Mouse (Mus musculus) embryonic facial prominence, embryonic 14.5 days (tissue): Measurements from ENCODE around the gene Clic6. TPM values are rescaled to one million over a fixed set of nuclear protein-coding genes. Genes with fewer than 3 reads are reported as not detected.
A peak's percentile ranks its signal among the peaks of the same experiment; 100 is the strongest.
"Not testable (repeated sequence)": the region's sequence is repeated elsewhere in the genome, so short reads cannot be mapped to it uniquely, and the experiment has no call there.

Source experiments
- ATAC-seq: fragments of 200-750 bp; cut with Nextera tagmentation; 2 replicates; pipeline ENCODE4 v1.8.0; 2017; ENCODE audit warnings: low read depth, moderate number of reproducible peaks, moderate TSS enrichment
- DNase-seq: peaks from one replicate; pipeline ENCODE4 v3.0.0-alpha.2; 2015; ENCODE audit warnings: low spot score
- H3K27ac ChIP-seq: fragments of 300-500 bp; sonication (generic); replicated peaks from 2 replicates; pipeline ENCODE4 v1.5.1; 2014; ENCODE audit warnings: low read depth, mild to moderate bottlenecking, low read length, moderate library complexity
- H3K27me3 ChIP-seq: fragments of 300-500 bp; sonication (generic); replicated peaks from 2 replicates; pipeline ENCODE4 v1.6.1; 2014; ENCODE audit warnings: low read length; ENCODE audit not compliant: control insufficient read depth, insufficient read depth
- H3K36me3 ChIP-seq: fragments of 300-500 bp; sonication (generic); 2 replicates; pipeline ENCODE4 v1.6.1; 2014; ENCODE audit warnings: low read length, mixed read lengths; ENCODE audit not compliant: control insufficient read depth, insufficient read depth
- H3K4me1 ChIP-seq: fragments of 300-500 bp; sonication (generic); 2 replicates; pipeline ENCODE4 v1.6.1; 2014; ENCODE audit warnings: antibody characterized with exemption, low read length; ENCODE audit not compliant: control insufficient read depth, insufficient read depth
- H3K4me2 ChIP-seq: fragments of 300-500 bp; sonication (generic); 2 replicates; pipeline ENCODE4 v1.6.1; 2014; ENCODE audit warnings: low read depth, mild to moderate bottlenecking, low read length, moderate library complexity, mixed read lengths
- H3K4me3 ChIP-seq: fragments of 300-500 bp; sonication (generic); 2 replicates; pipeline ENCODE4 v1.5.1; 2014; ENCODE audit warnings: low read depth, mild to moderate bottlenecking, low read length
- H3K9ac ChIP-seq: fragments of 300-500 bp; sonication (generic); 2 replicates; pipeline ENCODE4 v1.6.1; 2014; ENCODE audit warnings: low read depth, mild to moderate bottlenecking, low read length, moderate library complexity, mixed read lengths
- H3K9me3 ChIP-seq: fragments of 300-500 bp; sonication (generic); 2 replicates; pipeline ENCODE4 v1.6.1; 2016; ENCODE audit warnings: low read length; ENCODE audit not compliant: control insufficient read depth
- WGBS: fragments of 180-500 bp; shearing (Covaris S2); extraction: QIAGEN DNeasy Blood & Tissue Kit; methylation state at CpG from one replicate; pipeline ENCODE4 v1.1.7; 2014; 5-methylcytosine and 5-hydroxymethylcytosine counted together
- polyA plus RNA-seq: library from polyadenylated mRNA; unstranded; fragments of >200 nt; fragmentation: Nextera tagmentation; extraction: Ambion mirVana; gene quantifications from 2 replicates; pipeline ENCODE4 v1.2.1, GENCODE M21; 2014

Clic6 gene
- polyA plus RNA-seq, 1 experiment from 2014 or later = 4.1 TPM

- DNase-seq (no peak), ATAC-seq (no peak)
- H3K27ac ChIP-seq = no peak overlapping the region
- no peaks in the 10 kb centered on the region for H3K36me3 ChIP-seq
- peaks cover 41% of the 10 kb centered on the region for H3K27me3 ChIP-seq
- H3K9ac ChIP-seq = no peak overlapping the region
- H3K9me3 ChIP-seq = no peaks in the 10 kb centered on the region
- H3K4me1 ChIP-seq = peaks cover 11% of the 10 kb centered on the region; the same call in 1 of the 2 replicates
- H3K4me3 ChIP-seq = no peak overlapping the region
- no peak overlapping the region for H3K4me2 ChIP-seq
- WGBS = 70% methylated on average over 8 of the region's 8 CpGs
Observed at GRCm38 (mm10) chr16:92500534-92500933, 15.0 kb downstream of the Clic6 start.

- ATAC-seq = no peak
- no peak overlapping the region for H3K27ac ChIP-seq
- WGBS = 56% methylated on average over 5 of the region's 5 CpGs
Observed at GRCm38 (mm10) chr16:92503105-92503504, 17.6 kb downstream of the Clic6 start.

GRCm38 (mm10) chr16:92507573-92507972, 22.0 kb downstream of the Clic6 start:
- WGBS = 78% methylated on average over 4 of the region's 4 CpGs
- DNase-seq = no peak
- Histone ChIP-seq H3K4me3 (no peak overlapping the region), H3K4me1 (no peaks in the 10 kb centered on the region), H3K9ac (no peak overlapping the region), H3K36me3 (no peaks in the 10 kb centered on the region), H3K4me2 (no peak overlapping the region), H3K27ac (no peak overlapping the region), H3K27me3 (no peaks in the 10 kb centered on the region), H3K9me3 (no peaks in the 10 kb centered on the region)
- ATAC-seq = no peak

More at GRCm38 (mm10) chr16:92503105-92503504, 17.6 kb downstream of the Clic6 start:
- peaks cover 7% of the 10 kb centered on the region; the same call in 1 of the 2 replicates for H3K4me1 ChIP-seq
- H3K4me2 ChIP-seq = no peak overlapping the region
- no peak overlapping the region for H3K9ac ChIP-seq
- no peak overlapping the region for H3K4me3 ChIP-seq
- H3K27me3 ChIP-seq = peaks cover 28% of the 10 kb centered on the region
- H3K9me3 ChIP-seq = no peaks in the 10 kb centered on the region
- H3K36me3 ChIP-seq = no peaks in the 10 kb centered on the region
- DNase-seq = peak; percentile 26

- WGBS = 67% methylated on average over 13 of the region's 13 CpGs
- no peaks in the 10 kb centered on the region for H3K4me1 ChIP-seq
- DNase-seq = peak; percentile 63
- no peak overlapping the region for H3K9ac ChIP-seq
- no peak overlapping the region for H3K27ac ChIP-seq
- no peaks in the 10 kb centered on the region for H3K9me3 ChIP-seq
- H3K4me2 ChIP-seq = no peak overlapping the region
- peak; percentile 59; the same call in 1 of the 2 replicates for ATAC-seq
- H3K27me3 ChIP-seq = no peaks in the 10 kb centered on the region
- no peaks in the 10 kb centered on the region for H3K36me3 ChIP-seq
- no peak overlapping the region for H3K4me3 ChIP-seq
Observed at GRCm38 (mm10) chr16:92510835-92511772, 25.6 kb downstream of the Clic6 start.

GRCm38 (mm10) chr16:92511773-92512391, 26.3 kb downstream of the Clic6 start:
- Histone ChIP-seq H3K4me2 (no peak overlapping the region), H3K4me1 (no peaks in the 10 kb centered on the region), H3K4me3 (no peak overlapping the region), H3K9me3 (no peaks in the 10 kb centered on the region), H3K27me3 (no peaks in the 10 kb centered on the region), H3K27ac (no peak overlapping the region), H3K9ac (no peak overlapping the region), H3K36me3 (no peaks in the 10 kb centered on the region)
- DNase-seq = peak; percentile 52
- 57% methylated on average over 5 of the region's 5 CpGs for WGBS
- 0 out of 2 replicates have a peak, but pooled peaks have one; percentile 23 for ATAC-seq

- not testable (repeated sequence) for H3K27ac ChIP-seq, H3K9ac ChIP-seq, H3K4me1 ChIP-seq, DNase-seq, H3K27me3 ChIP-seq, H3K4me3 ChIP-seq, H3K9me3 ChIP-seq, H3K36me3 ChIP-seq, ATAC-seq, H3K4me2 ChIP-seq
- WGBS = 77% methylated on average over 8 of the region's 9 CpGs
Observed at GRCm38 (mm10) chr16:92514896-92515295, 29.4 kb downstream of the Clic6 start.

GRCm38 (mm10) chr16:92516139-92516538, 30.6 kb downstream of the Clic6 start:
- WGBS = 77% methylated on average over 9 of the region's 9 CpGs
- H3K4me1 ChIP-seq = no peaks in the 10 kb centered on the region
- DNase-seq (peak; percentile 63), ATAC-seq (no peak)
- no peak overlapping the region for H3K4me3 ChIP-seq
- H3K4me2 ChIP-seq = no peak overlapping the region
- H3K27me3 ChIP-seq = no peaks in the 10 kb centered on the region
- H3K27ac ChIP-seq = no peak overlapping the region
- no peak overlapping the region for H3K9ac ChIP-seq
- no peaks in the 10 kb centered on the region for H3K36me3 ChIP-seq
- H3K9me3 ChIP-seq = no peaks in the 10 kb centered on the region

- no peak overlapping the region for H3K27ac ChIP-seq
- H3K27me3 ChIP-seq = no peaks in the 10 kb centered on the region
- WGBS = 61% methylated on average over 4 of the region's 4 CpGs
- H3K36me3 ChIP-seq = no peaks in the 10 kb centered on the region
- H3K9ac ChIP-seq = no peak overlapping the region
- no peaks in the 10 kb centered on the region; the same call in 1 of the 2 replicates for H3K4me1 ChIP-seq
- ATAC-seq (no peak), DNase-seq (no peak)
- no peaks in the 10 kb centered on the region for H3K9me3 ChIP-seq
- H3K4me3 ChIP-seq = no peak overlapping the region
- H3K4me2 ChIP-seq = no peak overlapping the region
Observed at GRCm38 (mm10) chr16:92518718-92519117, 33.2 kb downstream of the Clic6 start.
